Mouse (Mus musculus) midbrain, embryonic 13.5 days (tissue): Measurements from ENCODE around the gene Cog1. TPM values are rescaled to one million over a fixed set of nuclear protein-coding genes. Genes with fewer than 3 reads are reported as not detected.
A peak's percentile ranks its signal among the peaks of the same experiment; 100 is the strongest.

Source experiments
- ATAC-seq: fragments of 200-750 bp; cut with Nextera tagmentation; 2 replicates; pipeline ENCODE4 v1.8.0; 2017; ENCODE audit warnings: mild to moderate bottlenecking, moderate TSS enrichment, moderate library complexity
- H3K27ac ChIP-seq: fragments of 300-500 bp; sonication (generic); 2 replicates; pipeline ENCODE4 v1.5.1; 2015; ENCODE audit warnings: inconsistent platforms, mild to moderate bottlenecking, moderate library complexity
- H3K27me3 ChIP-seq: fragments of 300-500 bp; sonication (generic); 2 replicates; pipeline ENCODE4 v1.6.1; 2015; ENCODE audit warnings: mild to moderate bottlenecking, inconsistent platforms
- H3K36me3 ChIP-seq: fragments of 300-500 bp; sonication (generic); 2 replicates; pipeline ENCODE4 v1.6.1; 2015; ENCODE audit warnings: mild to moderate bottlenecking, inconsistent platforms
- H3K4me1 ChIP-seq: fragments of 300-500 bp; sonication (generic); replicated peaks from 2 replicates; pipeline ENCODE4 v1.6.1; 2015; ENCODE audit warnings: inconsistent platforms
- H3K4me2 ChIP-seq: fragments of 300-500 bp; sonication (generic); replicated peaks from 2 replicates; pipeline ENCODE4 v1.6.1; 2015; ENCODE audit warnings: moderate library complexity, mild to moderate bottlenecking, inconsistent platforms
- H3K4me3 ChIP-seq: fragments of 300-500 bp; sonication (generic); replicated peaks from 2 replicates; pipeline ENCODE4 v1.5.1; 2015; ENCODE audit warnings: mild to moderate bottlenecking, inconsistent platforms
- H3K9ac ChIP-seq: fragments of 300-500 bp; sonication (generic); replicated peaks from 2 replicates; pipeline ENCODE4 v1.6.1; 2015; ENCODE audit warnings: mild to moderate bottlenecking, inconsistent platforms
- H3K9me3 ChIP-seq: fragments of 300-500 bp; sonication (generic); 2 replicates; pipeline ENCODE4 v1.6.1; 2016; ENCODE audit warnings: mild to moderate bottlenecking, inconsistent platforms
- WGBS: fragments of 180-500 bp; shearing (Covaris S2); methylation state at CpG from one replicate; pipeline ENCODE4 v1.1.7; 2015; 5-methylcytosine and 5-hydroxymethylcytosine counted together
- polyA plus RNA-seq: library from polyadenylated mRNA; unstranded; fragments of >200 nt; fragmentation: Nextera tagmentation; extraction: Ambion mirVana; gene quantifications from 2 replicates; pipeline ENCODE4 v1.2.1, GENCODE M21; 2015

The Cog1 gene
- polyA plus RNA-seq: 31.7 and 33.2 TPM in 2 replicates

DNA sequence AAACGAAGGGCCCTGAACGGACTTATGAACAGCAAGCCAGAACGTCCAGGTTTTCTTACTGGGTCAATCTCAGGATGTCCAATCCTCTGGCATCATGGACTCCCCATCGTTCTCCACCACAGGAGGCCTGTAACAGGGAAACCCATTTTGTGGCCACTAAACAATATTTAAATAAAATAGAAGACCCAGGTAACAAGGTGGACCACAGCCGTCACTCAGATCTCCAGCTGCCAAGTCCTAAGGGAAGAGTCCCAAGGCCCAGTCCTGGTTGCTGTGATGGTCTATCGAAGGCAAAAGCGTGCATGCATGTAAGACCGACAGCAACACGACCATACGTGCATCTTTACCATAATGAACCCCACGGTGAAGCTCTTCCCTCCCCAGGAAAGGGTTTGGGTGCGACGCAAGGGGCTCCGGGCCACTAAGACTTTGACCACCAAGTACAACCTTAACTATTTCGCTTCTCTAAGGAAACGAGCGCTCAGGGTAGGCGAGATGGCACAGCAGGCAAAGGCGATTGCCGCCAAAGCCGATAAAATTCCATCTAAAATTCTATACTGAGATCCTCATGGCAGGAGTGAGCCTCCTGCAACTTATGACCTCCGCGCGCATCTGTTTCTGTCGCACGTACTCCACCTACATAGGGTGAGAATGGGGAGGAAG, at the start of gene Cog1:
Cog1 (plus strand) TSS at position 480 of the 663 bp plus-strand sequence.
- peaks cover 23% of the 10 kb centered on the region for H3K36me3 ChIP-seq
- WGBS: 41% methylated on average over 26 of the region's 26 CpGs
- no peaks in the 10 kb centered on the region for H3K9me3 ChIP-seq

DNA sequence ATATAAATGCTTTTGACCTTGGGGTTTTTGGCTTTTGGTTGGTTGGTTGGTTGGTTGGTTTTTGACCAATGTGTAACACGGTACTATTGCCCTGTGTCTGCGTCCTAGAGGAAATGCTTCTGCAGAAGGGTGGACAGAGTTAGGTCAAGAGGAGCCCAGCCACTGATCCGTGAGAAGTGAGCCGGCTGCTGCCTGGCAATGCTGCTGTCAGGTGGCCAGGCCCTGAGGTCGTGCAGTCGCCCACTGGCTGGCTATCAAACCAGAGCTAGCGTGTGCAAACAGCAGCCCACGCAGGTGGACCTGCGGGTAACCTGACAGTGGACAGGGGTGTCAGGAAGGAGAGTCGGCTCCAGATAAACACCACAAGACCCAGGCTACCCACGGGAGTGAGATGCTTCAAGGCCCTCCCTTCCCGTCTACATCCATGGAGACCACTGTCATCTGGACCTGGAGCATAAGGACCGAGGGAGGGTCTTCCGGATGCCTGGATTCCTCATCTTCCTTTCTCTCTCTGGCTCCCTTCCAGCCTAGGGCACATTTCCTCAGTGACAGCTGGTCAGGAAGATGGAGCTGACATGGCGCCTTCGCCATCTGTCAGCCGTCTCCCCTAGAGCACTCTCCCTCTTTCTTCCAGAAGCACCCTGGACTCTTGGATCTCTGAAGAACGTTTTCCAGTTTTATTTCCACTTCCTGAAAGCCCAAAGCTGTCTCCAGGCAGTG, 48.3 kb upstream of the Cog1 start:
- WGBS: 76% methylated on average over 18 of the region's 18 CpGs
- no peak overlapping the region for H3K4me2 ChIP-seq
- ATAC-seq: peak; percentile 24; the same call in 1 of the 2 replicates
- H3K27me3 ChIP-seq: no peaks in the 10 kb centered on the region
- no peaks in the 10 kb centered on the region for H3K9me3 ChIP-seq
- peaks cover 29% of the 10 kb centered on the region for H3K4me1 ChIP-seq
- peak overlapping the region; percentile 69 for H3K27ac ChIP-seq
- no peak overlapping the region for H3K9ac ChIP-seq
- no peaks in the 10 kb centered on the region for H3K36me3 ChIP-seq
- no peak overlapping the region for H3K4me3 ChIP-seq

More for the DNA sequence above, at the start of gene Cog1:
- peaks cover 29% of the 10 kb centered on the region for H3K4me1 ChIP-seq
- H3K4me3 ChIP-seq: peak within 1 kb of the TSS; percentile 80
- H3K4me2 ChIP-seq: peak within 1 kb of the TSS; percentile 66
- no peak for ATAC-seq
- H3K9ac ChIP-seq: peak within 1 kb of the TSS; percentile 91
- H3K27me3 ChIP-seq: 0 out of 2 replicates have a peak, but pooled peaks cover 15% of the 10 kb centered on the region
- H3K27ac ChIP-seq: peak within 1 kb of the TSS; percentile 92

DNA sequence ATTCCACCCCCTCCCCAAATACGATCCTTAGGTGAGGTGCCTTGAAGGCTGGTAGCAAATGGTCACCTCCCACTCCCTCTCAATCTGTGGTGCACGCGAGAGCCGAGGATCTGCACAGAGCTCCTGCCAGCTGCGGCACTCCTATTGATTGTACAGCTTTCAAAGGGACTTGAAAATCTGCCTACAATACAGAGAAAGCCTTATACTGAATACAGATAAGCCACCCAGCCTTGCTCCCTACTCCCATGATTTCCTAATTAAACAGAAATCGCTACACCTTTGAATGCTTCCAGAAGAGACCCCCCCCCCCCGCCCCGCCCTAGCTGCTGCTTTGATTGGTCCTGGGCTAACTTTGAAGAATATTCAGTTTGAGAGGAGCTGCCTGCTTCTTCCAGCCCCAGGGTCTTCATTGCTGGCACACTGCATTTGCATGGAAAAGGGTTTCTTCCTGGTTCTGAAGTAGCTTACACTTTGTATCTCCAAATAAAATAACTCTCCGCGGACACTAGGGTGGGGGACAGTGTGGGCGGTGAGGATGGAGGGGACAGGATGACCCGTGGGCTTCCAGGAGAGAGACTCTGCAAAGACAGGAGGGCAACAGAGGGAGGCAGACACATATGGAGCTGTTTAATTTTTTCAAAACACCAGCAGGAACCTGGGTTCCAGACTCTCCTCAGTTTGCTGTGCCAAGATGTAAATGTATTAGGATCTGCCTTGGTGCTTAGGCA, 47.2 kb upstream of the Cog1 start:
- peak overlapping the region; percentile 69 for H3K27ac ChIP-seq
- no peak overlapping the region for H3K4me3 ChIP-seq
- no peaks in the 10 kb centered on the region for H3K36me3 ChIP-seq
- H3K4me2 ChIP-seq: 0 out of 2 replicates have a peak overlapping the region, but pooled peaks have one; percentile 11
- no peaks in the 10 kb centered on the region for H3K9me3 ChIP-seq
- H3K4me1 ChIP-seq: peaks cover 29% of the 10 kb centered on the region
- ATAC-seq: peak; percentile 89
- WGBS: 26% methylated on average over 12 of the region's 12 CpGs
- H3K27me3 ChIP-seq: no peaks in the 10 kb centered on the region
- H3K9ac ChIP-seq: no peak overlapping the region

DNA sequence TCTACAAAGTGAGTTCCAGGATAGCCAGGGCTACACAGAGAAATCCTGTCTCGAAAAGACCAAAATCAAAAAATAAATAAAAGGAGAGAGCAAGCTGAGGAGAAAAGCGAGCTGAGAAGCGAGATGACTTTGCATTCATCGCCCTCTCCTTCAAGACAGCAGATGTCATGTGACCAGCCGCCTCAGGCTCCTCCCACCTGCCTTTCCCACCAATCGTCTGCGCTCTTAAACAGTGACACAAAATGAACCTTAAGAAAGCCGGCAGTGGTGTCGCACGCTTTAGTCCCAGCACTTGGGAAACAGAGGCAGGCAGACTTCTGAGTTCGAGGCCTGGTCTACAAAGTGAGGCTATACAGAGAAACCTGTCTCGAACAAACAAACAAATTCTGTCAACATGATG, 41.4 kb upstream of the Cog1 start:
- Histone ChIP-seq H3K27ac (no peak overlapping the region), H3K9me3 (no peaks in the 10 kb centered on the region), H3K4me1 (peaks cover 20% of the 10 kb centered on the region), H3K4me3 (no peak overlapping the region), H3K27me3 (no peaks in the 10 kb centered on the region), H3K36me3 (no peaks in the 10 kb centered on the region), H3K4me2 (no peak overlapping the region), H3K9ac (no peak overlapping the region)
- 97% methylated on average over 12 of the region's 12 CpGs for WGBS
- no peak for ATAC-seq

DNA sequence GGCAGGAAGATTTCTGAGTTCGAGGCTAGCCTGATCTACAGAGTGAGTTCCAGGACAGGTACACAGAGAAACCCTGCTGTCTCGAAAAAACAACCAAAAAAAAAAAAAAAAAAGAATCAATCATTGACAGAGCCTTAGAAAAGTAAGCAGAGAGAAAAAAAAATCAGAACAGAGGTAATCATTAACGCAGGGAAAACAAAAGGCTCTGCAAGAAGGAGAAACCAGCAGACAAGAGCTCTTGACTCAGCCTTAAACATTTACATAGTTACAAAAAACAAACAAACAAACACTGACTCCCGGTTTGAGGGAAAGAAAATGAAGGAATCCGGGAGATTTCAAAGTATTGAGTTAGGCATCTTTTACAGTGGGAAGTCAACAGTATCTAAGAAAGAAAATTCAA, 39.4 kb upstream of the Cog1 start:
- Histone ChIP-seq H3K4me3 (no peak overlapping the region), H3K9me3 (no peaks in the 10 kb centered on the region), H3K4me1 (peaks cover 12% of the 10 kb centered on the region), H3K9ac (no peak overlapping the region), H3K4me2 (no peak overlapping the region), H3K36me3 (no peaks in the 10 kb centered on the region), H3K27me3 (peaks cover 5% of the 10 kb centered on the region; the same call in 1 of the 2 replicates), H3K27ac (no peak overlapping the region)
- WGBS: 83% methylated on average over 5 of the region's 5 CpGs
- no peak for ATAC-seq

DNA sequence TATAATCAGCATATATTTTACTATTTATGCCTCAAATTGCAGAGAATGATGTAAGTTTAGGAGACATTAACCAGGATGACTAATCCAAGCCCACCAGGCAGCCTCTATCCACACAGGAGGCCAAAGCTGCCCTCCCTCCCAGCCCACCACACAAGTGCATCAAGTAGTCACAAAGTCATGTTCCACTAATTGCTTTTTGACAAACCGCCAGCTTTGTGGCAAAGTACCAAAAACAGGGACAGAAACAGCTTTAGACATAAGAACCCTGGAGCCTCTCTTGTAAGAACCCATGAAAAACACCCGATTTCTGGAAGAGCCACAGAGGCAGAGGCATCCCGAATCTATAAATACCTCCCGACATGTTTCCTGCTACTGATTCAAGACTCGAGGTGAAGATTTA, 38.7 kb upstream of the Cog1 start:
- ATAC-seq: no peak
- Histone ChIP-seq H3K9me3 (no peaks in the 10 kb centered on the region), H3K4me3 (no peak overlapping the region), H3K4me1 (peaks cover 12% of the 10 kb centered on the region), H3K27me3 (peaks cover 5% of the 10 kb centered on the region; the same call in 1 of the 2 replicates), H3K36me3 (no peaks in the 10 kb centered on the region), H3K27ac (no peak overlapping the region), H3K4me2 (no peak overlapping the region), H3K9ac (no peak overlapping the region)
- WGBS: 87% methylated on average over 5 of the region's 5 CpGs

DNA sequence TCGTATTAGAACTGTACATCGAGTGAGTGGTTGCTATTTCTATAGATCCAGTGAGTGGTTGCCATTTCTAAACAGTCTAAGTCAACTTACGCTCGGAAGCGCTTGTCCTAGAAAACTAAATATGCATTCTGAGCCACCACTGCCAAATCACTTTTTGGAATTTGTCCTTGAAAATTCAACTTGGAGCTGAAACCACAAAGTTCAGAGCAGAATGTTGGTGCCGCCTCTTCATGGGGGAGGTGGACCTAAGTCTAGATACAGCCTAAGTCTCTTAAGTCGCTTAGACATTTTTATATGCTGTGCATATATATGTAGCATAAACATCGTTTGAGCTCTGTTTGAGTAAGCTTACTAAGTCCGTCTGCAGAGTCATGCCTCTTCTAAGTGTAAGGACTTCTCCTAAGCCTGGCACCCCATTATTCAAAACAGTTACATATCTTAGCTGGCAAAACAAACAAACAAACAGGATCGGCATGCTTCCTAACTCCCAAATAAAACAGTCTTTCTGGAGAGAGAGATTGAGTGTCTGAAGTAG, 37.8 kb upstream of the Cog1 start:
- Histone ChIP-seq H3K36me3 (no peaks in the 10 kb centered on the region), H3K4me1 (peaks cover 12% of the 10 kb centered on the region), H3K27ac (peak overlapping the region; percentile 64), H3K4me2 (peak overlapping the region; percentile 26; the same call in 1 of the 2 replicates), H3K27me3 (peaks cover 9% of the 10 kb centered on the region; the same call in 1 of the 2 replicates), H3K9ac (no peak overlapping the region), H3K4me3 (no peak overlapping the region), H3K9me3 (no peaks in the 10 kb centered on the region)
- 92% methylated on average over 10 of the region's 10 CpGs for WGBS
- no peak for ATAC-seq

DNA sequence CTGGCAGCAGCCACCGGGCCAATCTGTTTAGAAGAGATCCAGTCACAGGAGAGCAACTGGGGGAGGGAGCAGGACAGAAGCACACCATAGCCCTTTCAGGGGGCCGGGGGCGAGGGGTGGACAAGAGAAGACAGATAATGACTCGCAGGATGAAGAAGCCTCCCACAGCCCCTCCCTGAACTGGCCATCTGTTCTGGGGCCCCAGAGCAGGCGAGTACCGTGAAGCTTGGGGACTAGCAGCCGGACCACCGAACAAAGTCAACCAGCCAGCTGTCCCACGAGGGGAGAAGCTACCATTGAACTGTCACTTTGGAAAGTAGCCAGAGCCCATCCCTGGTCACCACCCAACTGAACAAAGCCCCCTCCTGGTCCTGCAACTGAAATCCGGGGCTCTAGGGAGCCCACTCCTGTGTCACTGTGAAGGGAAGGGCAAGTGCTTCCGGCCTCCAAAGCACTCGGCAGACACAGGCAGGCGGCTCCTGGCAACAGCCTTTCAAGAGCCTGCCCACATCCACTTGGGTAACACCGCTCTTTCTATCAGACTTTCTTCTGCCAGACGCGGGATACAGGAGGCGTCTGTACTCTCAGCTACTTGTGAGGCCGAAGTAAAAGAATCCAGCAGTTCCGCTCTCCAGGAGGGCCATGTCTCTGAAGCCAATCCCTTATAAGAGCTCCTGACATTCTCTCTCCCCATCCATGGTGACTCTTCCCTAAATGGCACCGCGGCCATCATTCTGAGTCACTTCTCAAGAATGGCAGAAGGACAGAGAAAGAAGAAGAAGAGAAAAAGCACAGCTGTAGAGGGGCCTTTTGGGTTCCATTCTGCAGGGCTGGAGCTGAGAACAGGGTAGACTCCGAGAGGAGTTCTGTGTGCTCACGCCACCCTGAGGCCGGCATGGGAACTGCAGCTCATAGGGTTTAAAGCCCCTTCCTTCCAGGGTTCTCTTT, 37.0 kb upstream of the Cog1 start:
- H3K27me3 ChIP-seq: peaks cover 9% of the 10 kb centered on the region; the same call in 1 of the 2 replicates
- H3K9ac ChIP-seq: 0 out of 2 replicates have a peak overlapping the region, but pooled peaks have one; percentile 28
- H3K4me1 ChIP-seq: peaks cover 12% of the 10 kb centered on the region
- ATAC-seq: peak; percentile 93
- H3K36me3 ChIP-seq: no peaks in the 10 kb centered on the region
- 11% methylated on average over 24 of the region's 24 CpGs for WGBS
- no peaks in the 10 kb centered on the region for H3K9me3 ChIP-seq
- peak overlapping the region; percentile 64 for H3K27ac ChIP-seq
- no peak overlapping the region for H3K4me3 ChIP-seq
- H3K4me2 ChIP-seq: peak overlapping the region; percentile 26

DNA sequence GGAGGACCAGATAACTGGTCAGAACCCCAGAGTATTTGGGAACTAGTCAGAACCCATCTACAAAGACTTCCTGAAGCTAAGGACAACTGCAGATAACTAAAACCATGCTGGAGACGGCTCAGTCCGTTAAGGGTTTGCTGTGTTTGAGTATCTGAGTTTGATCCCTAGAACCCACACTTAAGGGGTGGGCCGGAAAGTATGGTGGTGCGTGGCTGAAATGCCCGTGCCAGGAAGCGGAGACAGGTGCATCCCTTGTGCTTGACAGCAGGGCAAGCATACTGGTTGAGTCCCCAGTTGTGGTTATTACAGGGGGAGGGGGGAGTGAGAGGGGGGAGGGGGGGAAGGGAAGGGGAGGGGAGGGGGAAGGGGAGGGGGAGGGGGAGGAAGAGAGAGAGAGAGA, 34.5 kb upstream of the Cog1 start:
- H3K9me3 ChIP-seq: no peaks in the 10 kb centered on the region
- no peak overlapping the region for H3K4me3 ChIP-seq
- ATAC-seq: no peak
- H3K4me2 ChIP-seq: no peak overlapping the region
- peaks cover 31% of the 10 kb centered on the region for H3K27me3 ChIP-seq
- H3K9ac ChIP-seq: no peak overlapping the region
- no peak overlapping the region for H3K27ac ChIP-seq
- H3K36me3 ChIP-seq: no peaks in the 10 kb centered on the region
- 85% methylated on average over 6 of the region's 6 CpGs for WGBS
- peaks cover 32% of the 10 kb centered on the region for H3K4me1 ChIP-seq

DNA sequence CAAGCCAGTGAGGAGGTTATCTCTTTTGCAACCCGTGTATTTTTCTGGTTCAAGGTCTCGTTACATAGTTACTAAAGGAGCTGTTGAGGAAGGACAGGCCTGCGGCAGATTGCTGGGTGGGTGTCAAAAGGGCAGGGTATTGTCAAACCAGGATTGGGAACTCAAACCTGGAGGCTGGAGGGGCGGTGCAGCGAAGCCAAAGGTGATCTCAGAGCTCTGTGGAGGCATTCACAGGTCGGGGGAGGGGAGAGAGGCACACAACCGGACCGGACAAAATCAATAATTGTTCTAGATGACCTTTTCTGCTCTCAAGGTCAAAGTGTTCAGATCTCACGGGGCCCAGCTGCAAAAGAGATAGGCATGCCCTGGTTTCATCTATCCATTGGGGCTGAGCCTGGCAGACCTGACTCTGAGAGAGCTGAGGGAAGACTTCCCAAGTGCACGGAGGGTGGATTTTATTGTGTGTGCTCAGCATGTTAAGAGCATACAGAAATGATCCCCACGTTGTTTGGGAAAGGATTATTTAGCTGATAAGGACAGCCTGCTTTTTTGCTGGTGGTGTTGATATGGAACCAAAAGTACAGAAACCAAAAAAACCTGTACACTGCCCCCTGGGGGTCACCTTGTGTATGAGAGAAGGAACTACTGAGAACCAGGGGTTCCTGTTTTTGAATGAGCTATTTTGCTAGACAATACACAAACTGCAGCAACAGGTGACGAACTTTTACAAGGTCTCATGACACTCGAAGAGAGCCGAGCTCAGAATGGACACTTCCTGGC, 31.6 kb upstream of the Cog1 start:
- no peak overlapping the region for H3K27ac ChIP-seq
- no peak for ATAC-seq
- no peaks in the 10 kb centered on the region for H3K9me3 ChIP-seq
- H3K9ac ChIP-seq: no peak overlapping the region
- WGBS: 48% methylated on average over 14 of the region's 14 CpGs
- H3K27me3 ChIP-seq: peaks cover 57% of the 10 kb centered on the region
- H3K4me3 ChIP-seq: no peak overlapping the region
- no peak overlapping the region for H3K4me2 ChIP-seq
- H3K36me3 ChIP-seq: no peaks in the 10 kb centered on the region
- H3K4me1 ChIP-seq: peaks cover 45% of the 10 kb centered on the region
